Mouse (Mus musculus): ENCODE data around the gene Dync1i1. TPM values are rescaled to one million over a fixed set of nuclear protein-coding genes. Genes with fewer than 3 reads are reported as not detected.
A peak's percentile ranks its signal among the peaks of the same experiment; 100 is the strongest.
"Not testable (repeated sequence)": the region's sequence is repeated elsewhere in the genome, so short reads cannot be mapped to it uniquely, and the experiment has no call there.

Gene Dync1i1
- polyA plus RNA-seq, 1 experiment from 2014 or later, result 0.85 TPM

- Histone ChIP-seq H3K9ac (ENCODE audit: low read length) (no peak overlapping the region), H3K36me3 (ENCODE audit: control insufficient read depth, insufficient read depth, low read length) (no peaks in the 10 kb centered on the region), H3K4me1 (replicated peaks; ENCODE audit: control insufficient read depth, insufficient read depth) (no peaks in the 10 kb centered on the region), H3K9me3 (ENCODE audit: control insufficient read depth, low read length) (no peaks in the 10 kb centered on the region), H3K27me3 (ENCODE audit: control insufficient read depth, insufficient read depth, low read length) (no peaks in the 10 kb centered on the region), H3K4me2 (replicated peaks; ENCODE audit: low read depth) (no peak overlapping the region), H3K27ac (replicated peaks) (no peak overlapping the region), H3K4me3 (ENCODE audit: low read depth, low read length) (no peak overlapping the region)
- DNase-seq (ENCODE audit: low spot score) (no peak), ATAC-seq (ENCODE audit: low FRiP score, low TSS enrichment) (no peak)
- 73% methylated on average over 3 of the region's 3 CpGs for WGBS
- TF ChIP-seq EP300 (optimal IDR thresholded peaks at IDR 0.05) (no peak), CTCF (IDR thresholded peaks at IDR 0.05; ENCODE audit: low read depth) (no peak)
These were observed 10.3 kb upstream of the Dync1i1 start for GRCm38 (mm10) chr6:5715101-5715618.

DNA sequence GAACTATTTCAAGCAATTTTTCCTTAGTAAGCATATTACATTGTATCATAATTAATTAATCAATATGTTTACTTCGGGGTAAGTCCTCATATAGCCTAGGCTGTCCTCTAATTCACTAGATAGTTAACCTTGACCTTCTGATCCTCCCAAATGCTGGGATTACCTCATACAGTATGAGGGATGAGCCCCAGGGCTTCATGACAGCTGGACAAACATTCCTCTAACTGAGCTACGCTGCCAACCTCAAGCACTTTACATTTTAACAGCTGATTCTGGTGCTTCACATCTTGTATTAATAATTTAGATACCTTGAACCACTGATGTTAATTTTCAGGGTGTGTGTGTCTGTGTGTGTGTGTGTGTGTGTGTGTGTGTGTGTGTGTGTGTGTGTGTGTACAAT, 6.5 kb upstream of the Dync1i1 start:
- Histone ChIP-seq H3K27me3 (ENCODE audit: control insufficient read depth, insufficient read depth, low read length) (no peaks in the 10 kb centered on the region), H3K4me3 (ENCODE audit: low read depth, low read length) (no peak overlapping the region), H3K9ac (ENCODE audit: low read length) (no peak overlapping the region), H3K9me3 (ENCODE audit: control insufficient read depth, low read length) (no peaks in the 10 kb centered on the region), H3K4me2 (replicated peaks; ENCODE audit: low read depth) (no peak overlapping the region), H3K27ac (replicated peaks) (no peak overlapping the region), H3K4me1 (replicated peaks; ENCODE audit: control insufficient read depth, insufficient read depth) (no peaks in the 10 kb centered on the region), H3K36me3 (ENCODE audit: control insufficient read depth, insufficient read depth, low read length) (no peaks in the 10 kb centered on the region)
- no peak for ATAC-seq (ENCODE audit: low FRiP score, low TSS enrichment)
- TF ChIP-seq CTCF (IDR thresholded peaks at IDR 0.05; ENCODE audit: low read depth), result no peak
- no peak for TF ChIP-seq EP300 (optimal IDR thresholded peaks at IDR 0.05)
- no peak for DNase-seq (ENCODE audit: low spot score)
- WGBS, result 50% methylated on average over 2 of the region's 2 CpGs

- not testable (repeated sequence) for DNase-seq (ENCODE audit: low spot score); H3K9ac ChIP-seq (ENCODE audit: low read length); H3K4me1 ChIP-seq (replicated peaks; ENCODE audit: control insufficient read depth, insufficient read depth); H3K9me3 ChIP-seq (ENCODE audit: control insufficient read depth, low read length); ATAC-seq (ENCODE audit: low FRiP score, low TSS enrichment); H3K4me3 ChIP-seq (ENCODE audit: low read depth, low read length); H3K27ac ChIP-seq (replicated peaks); H3K36me3 ChIP-seq (ENCODE audit: control insufficient read depth, insufficient read depth, low read length); H3K4me2 ChIP-seq (replicated peaks; ENCODE audit: low read depth); H3K27me3 ChIP-seq (ENCODE audit: control insufficient read depth, insufficient read depth, low read length)
These were observed 4.7 kb upstream of the Dync1i1 start for GRCm38 (mm10) chr6:5720716-5721115.

- Histone ChIP-seq H3K9me3 (ENCODE audit: control insufficient read depth, low read length) (no peaks in the 10 kb centered on the region), H3K9ac (ENCODE audit: low read length) (no peak overlapping the region), H3K27ac (replicated peaks) (no peak overlapping the region), H3K27me3 (ENCODE audit: control insufficient read depth, insufficient read depth, low read length) (no peaks in the 10 kb centered on the region), H3K36me3 (ENCODE audit: control insufficient read depth, insufficient read depth, low read length) (no peaks in the 10 kb centered on the region), H3K4me2 (replicated peaks; ENCODE audit: low read depth) (no peak overlapping the region), H3K4me3 (ENCODE audit: low read depth, low read length) (no peak overlapping the region), H3K4me1 (replicated peaks; ENCODE audit: control insufficient read depth, insufficient read depth) (0 out of 2 replicates have a peak, but pooled peaks cover 2% of the 10 kb centered on the region)
- 77% methylated on average over 1 of the region's 1 CpGs for WGBS
- ATAC-seq (ENCODE audit: low FRiP score, low TSS enrichment) (no peak), DNase-seq (ENCODE audit: low spot score) (no peak)
- no peak for TF ChIP-seq EP300 (optimal IDR thresholded peaks at IDR 0.05)
- no peak for TF ChIP-seq CTCF (IDR thresholded peaks at IDR 0.05; ENCODE audit: low read depth)
These were observed 1.5 kb upstream of the Dync1i1 start for GRCm38 (mm10) chr6:5723986-5724385.

DNA sequence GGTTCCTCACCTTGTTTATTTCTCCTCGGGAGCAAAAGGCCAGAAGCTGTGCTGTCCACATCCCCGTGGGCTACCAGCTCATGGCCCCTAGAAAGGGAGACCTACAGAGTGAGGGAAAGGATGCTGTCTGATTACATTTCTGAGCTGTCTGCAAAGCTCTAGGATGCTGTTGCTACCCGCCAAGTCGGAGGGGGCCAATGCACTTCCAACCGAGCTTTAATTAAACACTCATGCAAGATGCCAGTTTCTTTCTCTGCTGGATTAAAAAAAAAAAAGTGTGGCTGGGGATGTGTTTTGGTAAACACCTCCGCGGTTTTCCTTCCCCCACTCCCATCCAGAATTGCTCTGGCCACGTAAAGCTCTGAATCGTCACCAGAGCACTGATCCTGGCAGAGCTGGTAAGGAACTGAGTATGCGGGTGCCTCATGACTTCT, 815 bp downstream of the Dync1i1 start:
- H3K4me3 ChIP-seq (ENCODE audit: low read depth, low read length), result peak overlapping the region; percentile 37
- peak overlapping the region; percentile 67 for H3K4me2 ChIP-seq (replicated peaks; ENCODE audit: low read depth)
- no peak for TF ChIP-seq EP300 (optimal IDR thresholded peaks at IDR 0.05)
- TF ChIP-seq CTCF (IDR thresholded peaks at IDR 0.05; ENCODE audit: low read depth), result no peak
- ATAC-seq (ENCODE audit: low FRiP score, low TSS enrichment), result no peak
- no peaks in the 10 kb centered on the region for H3K36me3 ChIP-seq (ENCODE audit: control insufficient read depth, insufficient read depth, low read length)
- 6% methylated on average over 10 of the region's 10 CpGs for WGBS
- no peaks in the 10 kb centered on the region for H3K9me3 ChIP-seq (ENCODE audit: control insufficient read depth, low read length)
- H3K27ac ChIP-seq (replicated peaks), result no peak overlapping the region
- no peak overlapping the region; the same call in 1 of the 2 replicates for H3K9ac ChIP-seq (ENCODE audit: low read length)
- no peak for DNase-seq (ENCODE audit: low spot score)
- H3K4me1 ChIP-seq (replicated peaks; ENCODE audit: control insufficient read depth, insufficient read depth), result 0 out of 2 replicates have a peak, but pooled peaks cover 2% of the 10 kb centered on the region
- no peaks in the 10 kb centered on the region for H3K27me3 ChIP-seq (ENCODE audit: control insufficient read depth, insufficient read depth, low read length)

DNA sequence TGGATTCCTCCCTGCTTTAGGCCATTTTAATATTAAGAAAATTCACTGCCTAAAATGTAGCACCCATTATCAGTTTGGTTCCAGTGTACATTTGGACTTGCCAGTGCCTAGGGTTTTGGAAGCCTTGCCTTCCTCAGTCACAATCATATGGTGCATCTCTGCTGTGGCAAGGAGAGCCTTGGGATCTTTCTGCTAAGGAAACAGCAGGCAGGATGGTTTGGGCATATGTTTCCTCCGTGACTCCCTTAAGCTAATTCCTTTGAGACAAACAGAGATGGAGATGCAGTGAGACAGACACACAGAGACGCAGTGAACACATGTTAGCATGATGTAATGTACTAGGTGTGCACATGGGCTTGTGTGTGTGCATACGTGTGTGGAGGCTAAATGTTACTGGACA, 7.8 kb downstream of the Dync1i1 start:
- Histone ChIP-seq H3K27me3 (ENCODE audit: control insufficient read depth, insufficient read depth, low read length) (no peaks in the 10 kb centered on the region), H3K9me3 (ENCODE audit: control insufficient read depth, low read length) (no peaks in the 10 kb centered on the region), H3K4me1 (replicated peaks; ENCODE audit: control insufficient read depth, insufficient read depth) (no peaks in the 10 kb centered on the region), H3K9ac (ENCODE audit: low read length) (no peak overlapping the region), H3K36me3 (ENCODE audit: control insufficient read depth, insufficient read depth, low read length) (no peaks in the 10 kb centered on the region), H3K4me3 (ENCODE audit: low read depth, low read length) (no peak overlapping the region), H3K4me2 (replicated peaks; ENCODE audit: low read depth) (no peak overlapping the region), H3K27ac (replicated peaks) (no peak overlapping the region)
- no peak for DNase-seq (ENCODE audit: low spot score)
- TF ChIP-seq CTCF (IDR thresholded peaks at IDR 0.05; ENCODE audit: low read depth), result no peak
- no peak for TF ChIP-seq EP300 (optimal IDR thresholded peaks at IDR 0.05)
- ATAC-seq (ENCODE audit: low FRiP score, low TSS enrichment), result no peak
- WGBS, result 85% methylated on average over 3 of the region's 3 CpGs
